Mouse (Mus musculus) hindbrain, embryonic 15.5 days (tissue): ENCODE measurements around the gene Nkiras2. TPM values are rescaled to one million over a fixed set of nuclear protein-coding genes. Genes with fewer than 3 reads are reported as not detected.
"Not testable (repeated sequence)": the region's sequence is repeated elsewhere in the genome, so short reads cannot be mapped to it uniquely, and the experiment has no call there.

ENCODE experiments used
- ATAC-seq: fragments of 200-750 bp; cut with Nextera tagmentation; 2 replicates; pipeline ENCODE4 v1.8.0; 2017; ENCODE audit warnings: low read depth, moderate number of reproducible peaks, moderate TSS enrichment; ENCODE audit not compliant: low FRiP score
- H3K27ac ChIP-seq: fragments of 300-500 bp; sonication (generic); replicated peaks from 2 replicates; pipeline ENCODE4 v1.5.1; 2015; ENCODE audit warnings: mild to moderate bottlenecking, inconsistent platforms
- H3K27me3 ChIP-seq: fragments of 300-500 bp; sonication (generic); 2 replicates; pipeline ENCODE4 v1.6.1; 2015; ENCODE audit warnings: control low read depth, inconsistent platforms
- H3K36me3 ChIP-seq: fragments of 300-500 bp; sonication (generic); 2 replicates; pipeline ENCODE4 v1.6.1; 2015; ENCODE audit warnings: control low read depth, inconsistent platforms
- H3K4me1 ChIP-seq: fragments of 300-500 bp; sonication (generic); replicated peaks from 2 replicates; pipeline ENCODE4 v1.6.1; 2015; ENCODE audit warnings: control low read depth, inconsistent platforms
- H3K4me2 ChIP-seq: fragments of 300-500 bp; sonication (generic); 2 replicates; pipeline ENCODE4 v1.6.1; 2015; ENCODE audit warnings: moderate library complexity, mild to moderate bottlenecking, inconsistent platforms
- H3K4me3 ChIP-seq: fragments of 300-500 bp; sonication (generic); 2 replicates; pipeline ENCODE4 v1.5.1; 2015; ENCODE audit warnings: mild to moderate bottlenecking, inconsistent platforms
- H3K9ac ChIP-seq: fragments of 300-500 bp; sonication (generic); 2 replicates; pipeline ENCODE4 v1.6.1; 2015; ENCODE audit warnings: inconsistent platforms
- H3K9me3 ChIP-seq: fragments of 300-500 bp; sonication (generic); 2 replicates; pipeline ENCODE4 v1.6.1; 2016; ENCODE audit warnings: control low read depth, inconsistent platforms
- WGBS: fragments of 180-500 bp; shearing (Covaris S2); methylation state at CpG from one replicate; pipeline ENCODE4 v1.1.7; 2015; 5-methylcytosine and 5-hydroxymethylcytosine counted together
- polyA plus RNA-seq: library from polyadenylated mRNA; unstranded; fragments of >200 nt; fragmentation: Nextera tagmentation; extraction: Ambion mirVana; gene quantifications from 2 replicates; pipeline ENCODE4 v1.2.1, GENCODE M21; 2015

Nkiras2 gene
- polyA plus RNA-seq, 1 experiment from 2014 or later: 104 TPM

GRCm38 (mm10) chr11:100603813-100604212 is 15.2 kb upstream of the Nkiras2 start:
- WGBS: 82% methylated on average over 8 of the region's 8 CpGs

DNA sequence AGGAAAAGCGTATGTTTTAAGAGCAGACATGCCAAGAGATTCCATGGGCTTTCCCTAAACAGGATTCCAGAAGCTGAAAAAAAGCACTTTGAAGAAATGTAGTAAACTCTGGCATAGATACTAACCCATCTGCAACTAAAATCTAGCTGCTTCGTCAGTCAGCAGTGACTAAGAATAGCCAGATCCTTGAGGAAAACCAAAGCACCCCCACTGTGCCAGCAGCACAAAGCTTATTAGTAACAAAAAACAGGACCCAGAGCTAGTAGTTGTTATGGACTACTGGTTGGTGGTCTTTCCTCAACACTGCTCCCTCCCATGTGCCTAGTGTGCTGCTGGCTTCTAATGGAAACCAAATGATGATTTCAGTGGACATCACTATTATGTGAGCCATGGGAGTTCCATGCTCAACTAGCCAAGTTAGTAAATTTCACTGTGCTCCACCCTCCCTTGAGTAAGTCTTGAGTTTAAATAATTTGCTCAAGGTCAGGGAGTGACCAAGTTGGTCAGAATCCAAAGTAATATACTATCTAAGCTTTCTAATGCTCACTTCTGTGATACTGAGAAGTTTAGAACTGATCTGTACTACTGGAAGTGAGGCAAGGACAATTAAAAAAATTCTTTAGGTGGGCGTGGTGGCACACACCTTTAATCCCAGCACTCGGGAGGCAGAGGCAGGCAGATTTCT is 14.6 kb upstream of the Nkiras2 start:
- Histone ChIP-seq H3K9ac (no peak overlapping the region), H3K36me3 (peaks cover 14% of the 10 kb centered on the region; the same call in 1 of the 2 replicates), H3K27ac (0 out of 2 replicates have a peak overlapping the region, but pooled peaks have one; percentile 30), H3K4me1 (peaks cover 30% of the 10 kb centered on the region), H3K9me3 (no peaks in the 10 kb centered on the region), H3K27me3 (no peaks in the 10 kb centered on the region), H3K4me3 (no peak overlapping the region), H3K4me2 (no peak overlapping the region)
- 79% methylated on average over 4 of the region's 4 CpGs for WGBS
- no peak for ATAC-seq

More at GRCm38 (mm10) chr11:100603813-100604212, 15.2 kb upstream of the Nkiras2 start:
- H3K4me1 ChIP-seq: peaks cover 27% of the 10 kb centered on the region
- no peak overlapping the region for H3K9ac ChIP-seq
- no peaks in the 10 kb centered on the region for H3K9me3 ChIP-seq
- no peak overlapping the region for H3K4me2 ChIP-seq
- H3K27me3 ChIP-seq: no peaks in the 10 kb centered on the region
- H3K4me3 ChIP-seq: no peak overlapping the region
- H3K36me3 ChIP-seq: peaks cover 20% of the 10 kb centered on the region
- no peak for ATAC-seq
- H3K27ac ChIP-seq: 0 out of 2 replicates have a peak overlapping the region, but pooled peaks have one; percentile 30

GRCm38 (mm10) chr11:100605451-100605850 is 13.6 kb upstream of the Nkiras2 start:
- Histone ChIP-seq H3K9me3 (no peaks in the 10 kb centered on the region), H3K36me3 (peaks cover 15% of the 10 kb centered on the region; the same call in 1 of the 2 replicates), H3K27me3 (no peaks in the 10 kb centered on the region), H3K27ac (peak overlapping the region; percentile 48), H3K4me3 (no peak overlapping the region), H3K9ac (no peak overlapping the region), H3K4me1 (peaks cover 40% of the 10 kb centered on the region), H3K4me2 (no peak overlapping the region)
- 79% methylated on average over 10 of the region's 10 CpGs for WGBS
- ATAC-seq: no peak

DNA sequence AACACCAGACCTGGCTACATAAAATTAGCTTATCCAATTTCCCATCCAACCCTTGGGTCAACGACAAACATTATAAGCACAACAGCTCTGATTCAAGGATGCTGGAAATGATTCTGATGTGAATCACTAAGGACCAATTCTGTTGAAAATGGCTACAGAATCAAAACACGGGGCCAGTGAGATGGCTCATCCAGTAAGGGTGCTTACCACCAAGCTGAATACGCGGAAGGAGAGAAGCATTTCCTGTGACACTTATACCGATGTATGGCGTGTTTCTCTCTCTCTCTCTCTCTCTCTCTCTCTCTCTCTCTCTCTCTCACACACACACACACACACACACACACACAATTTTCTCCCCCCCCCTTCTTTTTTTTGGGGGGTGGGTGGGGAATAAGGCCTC is 11.9 kb upstream of the Nkiras2 start:
- Histone ChIP-seq H3K9ac (no peak overlapping the region), H3K4me2 (no peak overlapping the region), H3K36me3 (peaks cover 5% of the 10 kb centered on the region; the same call in 1 of the 2 replicates), H3K4me1 (peaks cover 40% of the 10 kb centered on the region), H3K9me3 (no peaks in the 10 kb centered on the region), H3K27ac (no peak overlapping the region), H3K4me3 (no peak overlapping the region), H3K27me3 (no peaks in the 10 kb centered on the region)
- ATAC-seq: no peak
- 94% methylated on average over 6 of the region's 6 CpGs for WGBS

- H3K27ac ChIP-seq: no peak overlapping the region
- no peak overlapping the region for H3K4me2 ChIP-seq
- H3K36me3 ChIP-seq: peaks cover 5% of the 10 kb centered on the region; the same call in 1 of the 2 replicates
- H3K4me1 ChIP-seq: peaks cover 38% of the 10 kb centered on the region
- WGBS: 74% methylated on average over 4 of the region's 4 CpGs
- no peaks in the 10 kb centered on the region for H3K27me3 ChIP-seq
- no peak overlapping the region for H3K9ac ChIP-seq
- H3K9me3 ChIP-seq: no peaks in the 10 kb centered on the region
- H3K4me3 ChIP-seq: no peak overlapping the region
- no peak for ATAC-seq
Observed at GRCm38 (mm10) chr11:100608796-100609195, 10.2 kb upstream of the Nkiras2 start.

DNA sequence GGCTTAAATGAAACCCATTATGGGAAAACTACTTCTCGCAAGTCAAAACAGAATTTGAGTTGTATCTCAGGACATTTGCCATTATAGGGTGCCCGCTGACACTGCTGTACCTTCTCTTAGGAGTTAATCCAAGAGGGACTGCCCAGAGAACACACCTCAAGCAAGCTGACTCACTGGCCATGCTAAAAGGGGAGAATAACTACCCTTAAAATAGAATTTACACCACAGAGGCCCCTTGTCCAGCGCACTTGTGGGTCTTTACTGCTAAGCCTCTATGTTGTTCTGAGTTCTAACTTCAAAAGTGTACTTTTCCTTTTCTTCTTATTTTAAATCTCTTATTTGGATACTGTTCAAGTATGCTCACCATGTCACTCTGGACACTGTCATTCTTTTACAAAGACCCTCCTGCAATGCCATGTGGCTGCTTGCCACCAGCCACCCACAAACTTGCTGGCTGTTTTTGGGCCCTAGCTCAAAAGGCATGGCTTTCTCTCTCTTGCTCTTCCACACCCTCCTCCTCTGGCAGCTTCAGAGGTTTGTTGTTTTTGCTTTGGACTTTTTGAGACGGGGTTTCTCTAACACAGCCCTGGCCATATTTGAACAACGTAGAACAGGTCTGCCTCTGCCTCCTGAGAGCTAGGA is 9.6 kb upstream of the Nkiras2 start:
- no peak overlapping the region for H3K9ac ChIP-seq
- no peak overlapping the region for H3K4me2 ChIP-seq
- WGBS: 83% methylated on average over 5 of the region's 5 CpGs
- no peaks in the 10 kb centered on the region for H3K9me3 ChIP-seq
- H3K27ac ChIP-seq: peak overlapping the region; percentile 59
- H3K4me1 ChIP-seq: peaks cover 31% of the 10 kb centered on the region
- no peaks in the 10 kb centered on the region for H3K27me3 ChIP-seq
- no peak overlapping the region for H3K4me3 ChIP-seq
- no peak; the same call in 1 of the 2 replicates for ATAC-seq
- H3K36me3 ChIP-seq: peaks cover 5% of the 10 kb centered on the region; the same call in 1 of the 2 replicates

DNA sequence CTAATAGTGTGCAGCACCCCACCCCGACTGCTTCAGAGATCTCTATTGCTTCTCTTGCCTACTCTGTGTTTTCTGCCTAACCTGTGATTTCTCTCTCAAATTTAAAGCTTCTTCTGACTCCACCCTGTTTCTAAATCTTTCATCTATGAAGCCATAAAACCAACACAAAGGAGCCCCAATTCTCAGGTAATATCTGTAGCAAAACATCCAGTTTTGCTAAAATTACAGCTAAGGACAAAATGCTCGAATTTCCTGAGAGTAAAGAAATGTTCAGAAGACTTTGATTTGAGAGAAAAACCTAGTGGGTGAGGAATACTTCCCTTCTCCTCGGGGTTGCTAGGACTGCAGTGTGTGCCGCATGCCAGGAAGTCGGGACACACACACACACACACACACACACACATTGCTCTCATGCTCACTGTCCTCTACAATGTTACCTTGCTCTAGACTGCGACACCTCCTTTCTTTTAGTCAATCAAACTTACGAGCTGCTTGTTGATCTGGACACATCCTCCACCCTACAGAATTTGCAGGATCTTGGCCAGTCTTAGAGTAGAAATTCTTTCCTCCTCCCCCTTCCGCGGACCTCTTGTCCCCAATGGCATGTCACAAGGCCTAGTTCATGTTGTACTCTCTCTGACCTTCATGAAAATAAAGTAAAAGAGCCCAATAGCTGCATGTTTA is 8.9 kb upstream of the Nkiras2 start:
- H3K27ac ChIP-seq: peak overlapping the region; percentile 59
- H3K4me1 ChIP-seq: peaks cover 28% of the 10 kb centered on the region
- ATAC-seq: no peak
- H3K4me2 ChIP-seq: no peak overlapping the region
- H3K4me3 ChIP-seq: no peak overlapping the region
- H3K9me3 ChIP-seq: no peaks in the 10 kb centered on the region
- H3K9ac ChIP-seq: no peak overlapping the region
- H3K27me3 ChIP-seq: no peaks in the 10 kb centered on the region
- 77% methylated on average over 9 of the region's 9 CpGs for WGBS
- H3K36me3 ChIP-seq: peaks cover 5% of the 10 kb centered on the region; the same call in 1 of the 2 replicates

GRCm38 (mm10) chr11:100611627-100612026 is 7.4 kb upstream of the Nkiras2 start:
- Histone ChIP-seq H3K9ac (no peak overlapping the region), H3K4me3 (no peak overlapping the region), H3K4me2 (no peak overlapping the region), H3K27me3 (no peaks in the 10 kb centered on the region), H3K4me1 (peaks cover 22% of the 10 kb centered on the region), H3K9me3 (no peaks in the 10 kb centered on the region), H3K36me3 (peaks cover 5% of the 10 kb centered on the region; the same call in 1 of the 2 replicates), H3K27ac (no peak overlapping the region)
- no peak for ATAC-seq
- 84% methylated on average over 6 of the region's 6 CpGs for WGBS

GRCm38 (mm10) chr11:100613241-100613640 is 5.8 kb upstream of the Nkiras2 start:
- H3K4me3 ChIP-seq: no peak overlapping the region

GRCm38 (mm10) chr11:100616332-100616731 is 2.7 kb upstream of the Nkiras2 start:
- Histone ChIP-seq H3K36me3 (no peaks in the 10 kb centered on the region), H3K9ac (no peak overlapping the region), H3K27ac (no peak overlapping the region), H3K4me3 (no peak overlapping the region), H3K4me2 (no peak overlapping the region), H3K4me1 (peaks cover 32% of the 10 kb centered on the region), H3K27me3 (no peaks in the 10 kb centered on the region), H3K9me3 (no peaks in the 10 kb centered on the region)
- WGBS: 90% methylated on average over 5 of the region's 5 CpGs
- no peak for ATAC-seq

More at GRCm38 (mm10) chr11:100613241-100613640, 5.8 kb upstream of the Nkiras2 start:
- H3K4me1 ChIP-seq: peaks cover 34% of the 10 kb centered on the region
- H3K9me3 ChIP-seq: no peaks in the 10 kb centered on the region
- no peak for ATAC-seq
- no peak overlapping the region for H3K27ac ChIP-seq
- H3K36me3 ChIP-seq: peaks cover 5% of the 10 kb centered on the region; the same call in 1 of the 2 replicates
- no peaks in the 10 kb centered on the region for H3K27me3 ChIP-seq
- WGBS: 92% methylated on average over 3 of the region's 3 CpGs
- H3K9ac ChIP-seq: no peak overlapping the region
- no peak overlapping the region for H3K4me2 ChIP-seq

- not testable (repeated sequence) for H3K4me2 ChIP-seq, H3K27ac ChIP-seq, ATAC-seq, H3K4me3 ChIP-seq, H3K9ac ChIP-seq, H3K9me3 ChIP-seq, H3K36me3 ChIP-seq, H3K27me3 ChIP-seq
- WGBS: 95% methylated on average over 7 of the region's 7 CpGs
- H3K4me1 ChIP-seq: peaks cover 32% of the 10 kb centered on the region
Observed at GRCm38 (mm10) chr11:100616836-100617235, 2.2 kb upstream of the Nkiras2 start.

DNA sequence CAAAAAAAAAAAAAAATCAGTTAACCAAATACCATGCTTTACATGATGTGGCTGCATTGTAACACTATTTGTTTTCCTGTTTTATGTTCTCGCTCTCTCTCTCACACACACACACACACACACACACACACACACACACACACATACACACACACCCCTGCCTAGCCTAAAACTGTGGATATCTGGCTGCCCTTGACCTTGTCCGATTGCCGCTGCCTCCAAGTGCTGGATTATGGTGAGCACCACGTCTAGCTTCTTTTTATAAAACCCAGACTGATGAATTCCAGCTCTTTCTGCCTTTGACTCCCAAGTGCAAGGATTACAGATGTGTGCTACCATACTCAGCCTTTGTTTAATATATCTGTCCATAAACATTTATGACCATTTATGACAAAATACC is 1.6 kb upstream of the Nkiras2 start:
- Histone ChIP-seq H3K9ac (no peak overlapping the region), H3K27ac (no peak overlapping the region), H3K27me3 (no peaks in the 10 kb centered on the region), H3K4me3 (no peak overlapping the region), H3K36me3 (no peaks in the 10 kb centered on the region), H3K4me1 (peaks cover 36% of the 10 kb centered on the region), H3K4me2 (peak overlapping the region; percentile 87), H3K9me3 (no peaks in the 10 kb centered on the region)
- WGBS: 86% methylated on average over 4 of the region's 4 CpGs
- no peak for ATAC-seq
